ENCODE assay signal across 8 mouse cellular contexts in genomic region chr8:120536306-120537206, GRCm38 (mm10). TPM values are rescaled to one million over a fixed set of nuclear protein-coding genes. Genes with fewer than 3 reads are reported as not detected.
A peak's percentile ranks its signal among the peaks of the same experiment; 100 is the strongest.
DNase-seq lines count a peak whose midpoint lies in the region; ATAC-seq and TF ChIP-seq lines count a peak whose summit lies in the region.

No protein-coding gene starts in this region.

- intact Hi-C loops in heart, postnatal 14 days (cut with DNase I), result no loop called here

- peak; percentile 17 for ATAC-seq in heart, embryonic 14.5 days (ENCODE audit: insufficient number of reproducible peaks, insufficient read depth, low FRiP score, low read depth)
- ATAC-seq in limb, embryonic 11.5 days (ENCODE audit: insufficient number of reproducible peaks, low FRiP score, low TSS enrichment, low read depth), result peak; percentile 19
- ATAC-seq in midbrain, embryonic 12.5 days (ENCODE audit: low FRiP score, low read depth), result peak; percentile 10; the same call in 1 of the 2 replicates

- peaks cover 60% of the 10 kb centered on the region for H3K79me2 ChIP-seq in CH12.LX (replicated peaks; ENCODE audit: control insufficient read depth, extremely low read depth, insufficient read depth, poor library complexity, severe bottlenecking)

- TF ChIP-seq CTCF in CH12.LX (conservative IDR thresholded peaks at IDR 0.05 in 1 of 2, IDR thresholded peaks at IDR 0.05 in 1 of 2; ENCODE audit: low read depth in 2 of 2, low read length in 2 of 2), result no peak

- TF ChIP-seq RAD21 in CH12.LX (IDR thresholded peaks at IDR 0.05; ENCODE audit: low read depth, low read length), result no peak

- peak overlapping the region; percentile 14 for H3K9ac ChIP-seq in CH12.LX (ENCODE audit: insufficient read depth, low read depth)
- H3K9ac ChIP-seq in heart, embryonic 14.5 days (ENCODE audit: low read length), result peak overlapping the region; percentile 89
- H3K9ac ChIP-seq in limb, embryonic 11.5 days (ENCODE audit: low read length), result peak overlapping the region; percentile 2; the same call in 1 of the 2 replicates
- peak overlapping the region; percentile 86 for H3K9ac ChIP-seq in midbrain, embryonic 12.5 days (replicated peaks)

- peak overlapping the region; percentile 97 for H3K27ac ChIP-seq in heart, embryonic 10.5 days
- peak overlapping the region; percentile 47 for H3K27ac ChIP-seq in CH12.LX (ENCODE audit: insufficient read depth, low read depth)
- peak overlapping the region; percentile 80 to 97 for H3K27ac ChIP-seq in heart, embryonic 14.5 days (replicated peaks in 1 of 2; ENCODE audit: control insufficient read depth in 1 of 2, insufficient read depth in 1 of 2, low read depth in 2 of 2, low read length in 2 of 2)
- H3K27ac ChIP-seq in limb, embryonic 11.5 days (replicated peaks; ENCODE audit: low read depth, low read length), result peak overlapping the region; percentile 51; the same call in 1 of the 2 replicates
- H3K27ac ChIP-seq in midbrain, embryonic 12.5 days (replicated peaks), result peak overlapping the region; percentile 97

- H3K36me3 ChIP-seq in heart, embryonic 10.5 days, result no peaks in the 10 kb centered on the region
- H3K36me3 ChIP-seq in CH12.LX (replicated peaks in 1 of 2; ENCODE audit: control insufficient read depth in 1 of 2, insufficient read depth in 1 of 2, low read length in 1 of 2), result peaks cover 0 to 2% of the 10 kb centered on the region in 2 experiments
- no peaks in the 10 kb centered on the region for H3K36me3 ChIP-seq in heart, embryonic 14.5 days (ENCODE audit: control insufficient read depth, insufficient read depth, low read length)
- H3K36me3 ChIP-seq in limb, embryonic 11.5 days (ENCODE audit: control insufficient read depth, insufficient read depth, low read length), result no peaks in the 10 kb centered on the region
- no peaks in the 10 kb centered on the region for H3K36me3 ChIP-seq in midbrain, embryonic 12.5 days

- H3K4me3 ChIP-seq in heart, embryonic 10.5 days, result peak overlapping the region; percentile 83
- H3K4me3 ChIP-seq in CH12.LX (replicated peaks in 1 of 3; ENCODE audit: low read depth in 2 of 3, low read length in 2 of 3, poor library complexity in 1 of 3), result peak overlapping the region; percentile 37 to 64 (median 64)
- peak overlapping the region; percentile 69 to 73 for H3K4me3 ChIP-seq in heart, embryonic 14.5 days (ENCODE audit: control insufficient read depth in 1 of 2, insufficient read depth in 1 of 2, low read depth in 1 of 2, low read length in 2 of 2)
- peak overlapping the region; percentile 54 for H3K4me3 ChIP-seq in limb, embryonic 11.5 days (ENCODE audit: low read depth, low read length)
- peak overlapping the region; percentile 69 for H3K4me3 ChIP-seq in midbrain, embryonic 12.5 days

- in situ Hi-C loops in CH12.LX (cut with MboI; ENCODE audit: low pct_ligation_motif_present, low pct_unique_long_range_greater_than_20kb, low sequenced_read_pairs), result loop anchor here (5.0 to 10.0 kb wide), 2 partner anchors 129 to 212 kb away; no protein-coding TSS in a partner anchor

- H3K27me3 ChIP-seq in heart, embryonic 10.5 days (ENCODE audit: insufficient read depth, poor library complexity, severe bottlenecking), result peaks cover 14% of the 10 kb centered on the region; the same call in 1 of the 2 replicates
- H3K27me3 ChIP-seq in CH12.LX (replicated peaks), result peaks cover 14% of the 10 kb centered on the region
- H3K27me3 ChIP-seq in heart, embryonic 14.5 days (ENCODE audit: control insufficient read depth, insufficient read depth, low read length), result no peaks in the 10 kb centered on the region
- H3K27me3 ChIP-seq in limb, embryonic 11.5 days (ENCODE audit: control insufficient read depth, insufficient read depth, low read length), result no peaks in the 10 kb centered on the region
- H3K27me3 ChIP-seq in midbrain, embryonic 12.5 days, result peaks cover 18% of the 10 kb centered on the region

- TF ChIP-seq POLR2A in CH12.LX (IDR thresholded peaks at IDR 0.05; ENCODE audit: low read depth, low read length), result no peak

- dilution Hi-C loops in CH12.LX (cut with MboI; ENCODE audit: extremely low pct_ligation_motif_present, extremely low pct_unique_long_range_greater_than_20kb, low sequenced_read_pairs), result no loop called here

- peaks cover 98% of the 10 kb centered on the region for H3K4me1 ChIP-seq in heart, embryonic 10.5 days
- peaks cover 37 to 78% of the 10 kb centered on the region in 2 experiments for H3K4me1 ChIP-seq in CH12.LX (ENCODE audit: control insufficient read depth in 1 of 2, insufficient read depth in 2 of 2)
- peaks cover 44 to 83% of the 10 kb centered on the region in 2 experiments for H3K4me1 ChIP-seq in heart, embryonic 14.5 days (ENCODE audit: control insufficient read depth in 2 of 2, insufficient read depth in 2 of 2, low read length in 2 of 2)
- H3K4me1 ChIP-seq in limb, embryonic 11.5 days (ENCODE audit: control insufficient read depth, insufficient read depth, low read length), result peaks cover 80% of the 10 kb centered on the region
- H3K4me1 ChIP-seq in midbrain, embryonic 12.5 days, result peaks cover 95% of the 10 kb centered on the region

- peak overlapping the region; percentile 83 for H3K4me2 ChIP-seq in CH12.LX (ENCODE audit: insufficient read depth, low read depth, poor library complexity, severe bottlenecking)
- H3K4me2 ChIP-seq in heart, embryonic 14.5 days (ENCODE audit: low read length), result peak overlapping the region; percentile 96
- H3K4me2 ChIP-seq in limb, embryonic 11.5 days (ENCODE audit: low read depth, severe bottlenecking), result peak overlapping the region; percentile 96
- peak overlapping the region; percentile 96 for H3K4me2 ChIP-seq in midbrain, embryonic 12.5 days (replicated peaks)

- DNase-seq in heart, embryonic 10.5 days (ENCODE audit: low spot score), result no peak
- no peak for DNase-seq in heart, postnatal 14 days
- DNase-seq in CH12.LX (ENCODE audit: extremely low read depth), result no peak
- DNase-seq in c-Kit-positive CD71-negative TER-119-negative erythroid progenitor cells, embryonic 14.5 days (ENCODE audit: low read depth), result peak; percentile 37
- peak; percentile 64 for DNase-seq in limb, embryonic 11.5 days (ENCODE audit: low spot score)
- peak; percentile 31 for DNase-seq in urinary bladder, postnatal 25 days (ENCODE audit: low spot score)

- no peaks in the 10 kb centered on the region for H3K9me3 ChIP-seq in heart, embryonic 10.5 days
- H3K9me3 ChIP-seq in CH12.LX (replicated peaks; ENCODE audit: low read length), result no peaks in the 10 kb centered on the region
- H3K9me3 ChIP-seq in heart, embryonic 14.5 days (ENCODE audit: control insufficient read depth, low read length), result no peaks in the 10 kb centered on the region
- no peaks in the 10 kb centered on the region for H3K9me3 ChIP-seq in limb, embryonic 11.5 days (ENCODE audit: control insufficient read depth, low read length)
- no peaks in the 10 kb centered on the region for H3K9me3 ChIP-seq in midbrain, embryonic 12.5 days

- WGBS in heart, embryonic 10.5 days, result under 1% methylated on average over 60 of the region's 61 CpGs
- under 1% methylated on average over 59 of the region's 61 CpGs for WGBS in heart, embryonic 14.5 days
- WGBS in limb, embryonic 11.5 days, result under 1% methylated on average over 56 of the region's 61 CpGs
- WGBS in midbrain, embryonic 12.5 days, result under 1% methylated on average over 50 of the region's 61 CpGs

- no peak for TF ChIP-seq EP300 in CH12.LX (IDR thresholded peaks at IDR 0.05; ENCODE audit: low read length)

TF ChIP-seq in CH12.LX, 34 proteins besides CTCF, POLR2A, EP300 and RAD21:
- TF ChIP-seq CHD1 (IDR thresholded peaks at IDR 0.05; ENCODE audit: low read depth, low read length) (no peak), ZNF384 (IDR thresholded peaks at IDR 0.05; ENCODE audit: low read depth, low read length) (no peak), CHD2 (IDR thresholded peaks at IDR 0.05; ENCODE audit: low read length) (no peak), MAZ (IDR thresholded peaks at IDR 0.05; ENCODE audit: low read depth, low read length) (0 out of 2 replicates have a peak, but pooled peaks have one; percentile 23), ZMIZ1 (IDR thresholded peaks at IDR 0.05; ENCODE audit: low read depth, low read length) (no peak), ZC3H11A (IDR thresholded peaks at IDR 0.05; ENCODE audit: low read depth, low read length) (no peak), PAX5 (IDR thresholded peaks at IDR 0.05; ENCODE audit: low read length) (no peak), KAT2A (IDR thresholded peaks at IDR 0.05; ENCODE audit: insufficient replicate concordance, low read length) (no peak), USF1 (IDR thresholded peaks at IDR 0.05; ENCODE audit: low read depth, low read length) (no peak), E2F4 (IDR thresholded peaks at IDR 0.05; ENCODE audit: insufficient replicate concordance, low read depth, low read length) (no peak), UBTF (IDR thresholded peaks at IDR 0.05; ENCODE audit: low read depth, low read length) (peak; percentile 68; the same call in 1 of the 2 replicates), BHLHE40 (IDR thresholded peaks at IDR 0.05; ENCODE audit: low read depth, low read length) (peak; percentile 10; the same call in 1 of the 2 replicates), ZKSCAN1 (IDR thresholded peaks at IDR 0.05; ENCODE audit: borderline replicate concordance, low read depth, low read length) (no peak), MEF2A (IDR thresholded peaks at IDR 0.05; ENCODE audit: borderline replicate concordance, low read depth, low read length) (no peak)

RNA-seq across cellular contexts. Expression of gene Gins2, which starts 52.5 kb away (rescaled TPM):
- polyA plus RNA-seq in heart, embryonic 10.5 days (2016; fragmentation: Nextera tagmentation; extraction: Ambion mirVana), result 106 and 125 TPM in 2 replicates
- 1 to 10 TPM; 3.2 to 6.4 TPM for total RNA-seq in heart, postnatal 14 days (2021)
- total RNA-seq in CH12.LX (2012; rRNA removed) (61.2 and 68.4 TPM in 2 replicates), CH12.LX (2014; rRNA removed) (50.0 TPM in 2 replicates)
- 127 and 129 TPM in 2 replicates for polyA plus RNA-seq in CH12.LX (2012; ENCODE audit: insufficient read length, low read depth)
- 51.1 and 60.6 TPM in 2 replicates for polyA plus RNA-seq in heart, embryonic 14.5 days (2014; fragmentation: Nextera tagmentation; extraction: Ambion mirVana)
- polyA plus RNA-seq in limb, embryonic 11.5 days (2014; fragmentation: Nextera tagmentation; extraction: Ambion mirVana), result 130 and 132 TPM in 2 replicates
- 73.7 and 84.8 TPM in 2 replicates for polyA plus RNA-seq in midbrain, embryonic 12.5 days (2016; fragmentation: Nextera tagmentation; extraction: Ambion mirVana)

Comparison
In these comparisons a context has a peak if more than half of its experiments do, and no peak if none do; other contexts are left out.
1. DNase-seq: peak in c-Kit-positive CD71-negative TER-119-negative erythroid progenitor cells, embryonic 14.5 days (single experiment), limb, embryonic 11.5 days (single experiment) and urinary bladder, postnatal 25 days (single experiment); none in heart, embryonic 10.5 days (single experiment), heart, postnatal 14 days (0 of 2) and CH12.LX (single experiment).
2. H3K27ac ChIP-seq: peak in every context shown above with its lines; median percentile 97 in heart, embryonic 10.5 days; 97 in midbrain, embryonic 12.5 days; 88 in heart, embryonic 14.5 days; 51 in limb, embryonic 11.5 days; 47 in CH12.LX.
3. H3K9ac ChIP-seq: peak in every context shown above with its lines; median percentile 89 in heart, embryonic 14.5 days; 86 in midbrain, embryonic 12.5 days; 14 in CH12.LX; 2 in limb, embryonic 11.5 days.
4. Peak in every context shown above with its lines, with median percentiles within 50 percentile points of each other: H3K4me3 ChIP-seq, H3K4me2 ChIP-seq and ATAC-seq.